Mouse (Mus musculus) hindbrain, embryonic 12.5 days (tissue): ENCODE results near the gene Olfr1420. TPM values are rescaled to one million over a fixed set of nuclear protein-coding genes. Genes with fewer than 3 reads are reported as not detected.
"Not testable (repeated sequence)": the region's sequence is repeated elsewhere in the genome, so short reads cannot be mapped to it uniquely, and the experiment has no call there.

Source experiments
- ATAC-seq: fragments of 200-750 bp; cut with Nextera tagmentation; 2 replicates; pipeline ENCODE4 v1.8.0; 2017; ENCODE audit warnings: moderate TSS enrichment; ENCODE audit not compliant: low FRiP score
- H3K27ac ChIP-seq: fragments of 300-500 bp; sonication (generic); 2 replicates; pipeline ENCODE4 v1.5.1; 2016; ENCODE audit warnings: mild to moderate bottlenecking
- H3K27me3 ChIP-seq: fragments of 300-500 bp; sonication (generic); 2 replicates; pipeline ENCODE4 v1.6.1; 2016; ENCODE audit warnings: mild to moderate bottlenecking
- H3K36me3 ChIP-seq: fragments of 300-500 bp; sonication (generic); 2 replicates; pipeline ENCODE4 v1.6.1; 2016; ENCODE audit warnings: mild to moderate bottlenecking
- H3K4me1 ChIP-seq: fragments of 300-500 bp; sonication (generic); 2 replicates; pipeline ENCODE4 v1.6.1; 2016
- H3K4me2 ChIP-seq: fragments of 300-500 bp; sonication (generic); replicated peaks from 2 replicates; pipeline ENCODE4 v1.6.1; 2016; ENCODE audit warnings: mild to moderate bottlenecking
- H3K4me3 ChIP-seq: fragments of 300-500 bp; sonication (generic); 2 replicates; pipeline ENCODE4 v1.5.1; 2016; ENCODE audit warnings: mild to moderate bottlenecking
- H3K9ac ChIP-seq: fragments of 300-500 bp; sonication (generic); 2 replicates; pipeline ENCODE4 v1.6.1; 2016; ENCODE audit warnings: mild to moderate bottlenecking, moderate library complexity
- H3K9me3 ChIP-seq: fragments of 300-500 bp; sonication (generic); replicated peaks from 2 replicates; pipeline ENCODE4 v1.6.1; 2016; ENCODE audit warnings: mild to moderate bottlenecking
- WGBS: fragments of 180-500 bp; shearing (Covaris S2); methylation state at CpG from one replicate; pipeline ENCODE4 v1.1.7; 2016; 5-methylcytosine and 5-hydroxymethylcytosine counted together
- microRNA-seq: library from miRNA; unstranded; fragments of <30 nt; microRNA quantifications from one replicate; pipeline ENCODE4, GENCODE M21; 2017
- polyA plus RNA-seq: library from polyadenylated mRNA; unstranded; fragments of >200 nt; fragmentation: Nextera tagmentation; extraction: Ambion mirVana; gene quantifications from 2 replicates; pipeline ENCODE4 v1.2.1, GENCODE M21; 2016

The Olfr1420 gene
- polyA plus RNA-seq, 1 experiment from 2014 or later: 0.09 TPM

- ATAC-seq: peak; percentile 80
- Histone ChIP-seq H3K36me3 (peaks cover 6% of the 10 kb centered on the region; the same call in 1 of the 2 replicates), H3K4me1 (peaks cover 22% of the 10 kb centered on the region), H3K9me3 (no peaks in the 10 kb centered on the region), H3K9ac (peak overlapping the region; percentile 88), H3K27ac (peak overlapping the region; percentile 93), H3K27me3 (no peaks in the 10 kb centered on the region), H3K4me3 (peak overlapping the region; percentile 84), H3K4me2 (peak overlapping the region; percentile 76)
- 0% methylated on average over 40 of the region's 54 CpGs for WGBS
Measured at GRCm38 (mm10) chr19:11912533-11913121, 26.3 kb downstream of the Olfr1420 start.

- peaks cover 22% of the 10 kb centered on the region for H3K4me1 ChIP-seq
Measured at GRCm38 (mm10) chr19:11915804-11916203, 29.4 kb downstream of the Olfr1420 start.

GRCm38 (mm10) chr19:11922068-11922467, 35.7 kb downstream of the Olfr1420 start:
- no peak for ATAC-seq
- H3K27me3 ChIP-seq: no peaks in the 10 kb centered on the region
- 96% methylated on average over 1 of the region's 1 CpGs for WGBS
- H3K9me3 ChIP-seq: no peaks in the 10 kb centered on the region
- H3K27ac ChIP-seq: no peak overlapping the region
- no peak overlapping the region for H3K4me2 ChIP-seq
- H3K4me3 ChIP-seq: no peak overlapping the region
- H3K36me3 ChIP-seq: peaks cover 56% of the 10 kb centered on the region
- no peaks in the 10 kb centered on the region for H3K4me1 ChIP-seq
- H3K9ac ChIP-seq: no peak overlapping the region

More at GRCm38 (mm10) chr19:11915804-11916203, 29.4 kb downstream of the Olfr1420 start:
- H3K27me3 ChIP-seq: no peaks in the 10 kb centered on the region
- ATAC-seq: no peak
- WGBS: 54% methylated on average over 2 of the region's 2 CpGs
- no peak overlapping the region for H3K4me3 ChIP-seq
- H3K9ac ChIP-seq: no peak overlapping the region
- H3K4me2 ChIP-seq: no peak overlapping the region
- H3K9me3 ChIP-seq: no peaks in the 10 kb centered on the region
- H3K36me3 ChIP-seq: peaks cover 16% of the 10 kb centered on the region
- H3K27ac ChIP-seq: no peak overlapping the region

- not testable (repeated sequence) for H3K9me3 ChIP-seq, H3K27ac ChIP-seq, H3K4me1 ChIP-seq, ATAC-seq, H3K4me3 ChIP-seq, H3K9ac ChIP-seq, H3K27me3 ChIP-seq, H3K4me2 ChIP-seq
- 97% methylated on average over 2 of the region's 2 CpGs for WGBS
- peaks cover 61% of the 10 kb centered on the region for H3K36me3 ChIP-seq
Measured at GRCm38 (mm10) chr19:11922515-11922914, 36.1 kb downstream of the Olfr1420 start.

- no peaks in the 10 kb centered on the region for H3K9me3 ChIP-seq
- no peak overlapping the region for H3K9ac ChIP-seq
- H3K27ac ChIP-seq: no peak overlapping the region
- H3K4me2 ChIP-seq: no peak overlapping the region
- no peak overlapping the region for H3K4me3 ChIP-seq
- H3K4me1 ChIP-seq: no peaks in the 10 kb centered on the region
- H3K36me3 ChIP-seq: peaks cover 78% of the 10 kb centered on the region
- H3K27me3 ChIP-seq: no peaks in the 10 kb centered on the region
- WGBS: 93% methylated on average over 2 of the region's 2 CpGs
- no peak for ATAC-seq
Measured at GRCm38 (mm10) chr19:11926380-11926779, 40.0 kb downstream of the Olfr1420 start.

GRCm38 (mm10) chr19:11928025-11928748, 41.8 kb downstream of the Olfr1420 start:
- Histone ChIP-seq H3K27ac (no peak overlapping the region), H3K4me2 (no peak overlapping the region), H3K36me3 (peaks cover 83% of the 10 kb centered on the region), H3K9ac (no peak overlapping the region), H3K9me3 (no peaks in the 10 kb centered on the region), H3K4me1 (no peaks in the 10 kb centered on the region), H3K4me3 (no peak overlapping the region), H3K27me3 (no peaks in the 10 kb centered on the region)
- 94% methylated on average over 4 of the region's 4 CpGs for WGBS
- ATAC-seq: no peak

- not testable (repeated sequence) for H3K9me3 ChIP-seq, ATAC-seq, H3K27me3 ChIP-seq, H3K4me1 ChIP-seq, H3K27ac ChIP-seq, H3K9ac ChIP-seq, H3K4me2 ChIP-seq, H3K4me3 ChIP-seq
- WGBS: 95% methylated on average over 9 of the region's 9 CpGs
- peaks cover 36% of the 10 kb centered on the region for H3K36me3 ChIP-seq
Measured at GRCm38 (mm10) chr19:11946460-11946859, 60.1 kb downstream of the Olfr1420 start.

Small RNA genes lying within 50 kb of the gene (microRNA-seq; reads per million reads assigned to microRNA genes)
- gene Mir6994: 8.9 reads per million, percentile 19 among the genes with 10 or more reads in this experiment

Other genes with a start within 250 kb of the Olfr1420 start
- gene Ms4a3, start 245.7 kb upstream of the Olfr1420 start, polyA plus RNA-seq: 0.25 TPM in 1 of 2 replicates, not detected in the other
- not detected in 2 replicates for gene Oosp2, start 226.0 kb upstream of the Olfr1420 start, polyA plus RNA-seq
- not detected in 2 replicates for gene Oosp1, start 195.4 kb upstream of the Olfr1420 start, polyA plus RNA-seq
- gene Oosp3, start 189.5 kb upstream of the Olfr1420 start, polyA plus RNA-seq: not detected in 2 replicates
- not detected in 2 replicates for gene Gif, start 139.0 kb upstream of the Olfr1420 start, polyA plus RNA-seq
- 41.7 and 43.5 TPM in 2 replicates for gene Mrpl16, start 116.2 kb upstream of the Olfr1420 start, polyA plus RNA-seq
- 8.6 TPM in 2 replicates for gene Stx3, start 67.2 kb upstream of the Olfr1420 start, polyA plus RNA-seq
- gene Olfr1417, start 47.3 kb upstream of the Olfr1420 start, polyA plus RNA-seq: not detected in 2 replicates
- gene Olfr1418, start 25.5 kb upstream of the Olfr1420 start, polyA plus RNA-seq: not detected in 2 replicates
- 0.20 TPM in 1 of 2 replicates, not detected in the other for gene Olfr1419, start 11.5 kb upstream of the Olfr1420 start, polyA plus RNA-seq
- 23.9 and 24.0 TPM in 2 replicates for gene Patl1, start 25.8 kb downstream of the Olfr1420 start, polyA plus RNA-seq
- 5.4 and 5.5 TPM in 2 replicates for gene Osbp, start 79.4 kb downstream of the Olfr1420 start, polyA plus RNA-seq
- gene Olfr1423, start 154.8 kb downstream of the Olfr1420 start, polyA plus RNA-seq: 0.04 TPM in 1 of 2 replicates, not detected in the other
- not detected in 2 replicates for gene Olfr1424, start 176.1 kb downstream of the Olfr1420 start, polyA plus RNA-seq
- gene Olfr1425, start 191.2 kb downstream of the Olfr1420 start, polyA plus RNA-seq: not detected in 2 replicates
- not detected in 2 replicates for gene Olfr1426, start 205.4 kb downstream of the Olfr1420 start, polyA plus RNA-seq
- gene Olfr1427, start 216.8 kb downstream of the Olfr1420 start, polyA plus RNA-seq: not detected in 2 replicates
- gene Olfr1428, start 229.3 kb downstream of the Olfr1420 start, polyA plus RNA-seq: not detected in 2 replicates
- gene Olfr76, start 236.6 kb downstream of the Olfr1420 start, polyA plus RNA-seq: not detected in 2 replicates